Mouse (Mus musculus) embryo, embryonic 11 days (tissue): Measurements from ENCODE around the gene Tmem256.

Experiments used
- DNase-seq: peaks from one replicate; pipeline ENCODE4 v3.0.0-alpha.2; 2015

The Tmem256 gene

GRCm38 (mm10) chr11:69837952-69838713 is at the start of gene Tmem256:
Tmem256 (plus strand) TSS chr11:69838514.
- peak; percentile 97 for DNase-seq

DNA sequence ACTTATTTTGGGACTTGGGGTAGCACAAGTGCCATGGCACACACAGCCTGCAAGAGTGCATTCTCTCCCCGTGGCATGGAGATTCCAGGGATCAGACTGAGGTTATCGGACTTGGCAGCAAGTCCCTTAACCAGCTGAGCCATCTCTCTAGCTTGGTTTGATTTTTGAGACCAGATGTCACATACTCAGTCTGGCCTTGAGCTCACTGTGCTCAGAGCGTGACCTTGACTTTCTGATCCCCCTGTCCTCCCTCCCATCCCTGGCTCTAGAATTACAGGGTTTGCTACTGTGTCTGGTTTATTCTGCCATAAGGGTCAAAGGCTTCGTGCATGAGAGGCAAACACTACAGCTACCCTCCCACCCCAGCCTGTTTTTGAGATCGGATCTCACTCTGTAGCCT is 48.9 kb upstream of the Tmem256 start:
- no peak for DNase-seq

DNA sequence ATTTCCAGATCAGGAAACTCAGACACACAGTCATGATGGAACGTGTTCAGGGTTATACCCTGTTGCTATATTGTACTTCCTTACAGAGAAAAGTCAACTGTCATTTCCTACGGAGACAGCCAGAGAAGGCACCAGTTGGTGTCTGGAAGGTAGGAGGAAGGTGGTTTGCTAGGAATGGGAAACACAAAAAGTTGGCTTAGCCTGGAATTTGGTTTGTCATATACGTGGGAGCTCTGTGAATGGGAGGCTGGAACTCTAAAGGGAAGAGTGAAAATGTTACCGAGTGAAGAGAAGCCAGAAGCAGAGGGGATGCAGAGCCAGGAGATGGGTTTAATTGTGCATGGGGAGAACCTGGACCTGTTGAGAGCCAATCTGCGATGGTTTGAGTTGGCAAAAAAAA is 46.9 kb upstream of the Tmem256 start:
- DNase-seq: no peak

DNA sequence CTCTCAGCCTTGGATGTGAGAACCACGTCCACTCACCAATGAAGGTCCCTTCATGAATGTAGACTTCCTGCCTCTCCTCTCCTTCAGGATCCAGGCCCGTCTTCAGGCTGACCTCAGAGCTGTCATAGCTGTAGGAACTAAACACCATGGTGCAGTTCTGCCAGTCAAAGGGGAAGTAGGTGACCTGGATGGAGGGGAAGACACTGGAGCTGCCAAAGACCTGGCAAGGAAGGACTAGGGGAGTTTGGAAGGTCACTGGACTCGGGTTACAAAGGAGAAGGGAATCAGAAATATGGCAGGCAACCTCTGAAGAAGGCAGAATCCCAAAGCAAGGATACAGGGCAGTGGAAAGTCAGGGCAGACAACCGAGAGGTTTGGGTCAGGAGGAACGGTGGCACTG is 44.9 kb upstream of the Tmem256 start:
- no peak for DNase-seq

GRCm38 (mm10) chr11:69795168-69795982 is 42.9 kb upstream of the Tmem256 start, which contains the start of gene Chrnb1:
Chrnb1 (minus strand) TSS chr11:69795943.
- DNase-seq: peak; percentile 96

- peak; percentile 18 for DNase-seq
Measured at GRCm38 (mm10) chr11:69795983-69796435, 42.3 kb upstream of the Tmem256 start.

GRCm38 (mm10) chr11:69797924-69798323 is 40.4 kb upstream of the Tmem256 start:
- DNase-seq: no peak

DNA sequence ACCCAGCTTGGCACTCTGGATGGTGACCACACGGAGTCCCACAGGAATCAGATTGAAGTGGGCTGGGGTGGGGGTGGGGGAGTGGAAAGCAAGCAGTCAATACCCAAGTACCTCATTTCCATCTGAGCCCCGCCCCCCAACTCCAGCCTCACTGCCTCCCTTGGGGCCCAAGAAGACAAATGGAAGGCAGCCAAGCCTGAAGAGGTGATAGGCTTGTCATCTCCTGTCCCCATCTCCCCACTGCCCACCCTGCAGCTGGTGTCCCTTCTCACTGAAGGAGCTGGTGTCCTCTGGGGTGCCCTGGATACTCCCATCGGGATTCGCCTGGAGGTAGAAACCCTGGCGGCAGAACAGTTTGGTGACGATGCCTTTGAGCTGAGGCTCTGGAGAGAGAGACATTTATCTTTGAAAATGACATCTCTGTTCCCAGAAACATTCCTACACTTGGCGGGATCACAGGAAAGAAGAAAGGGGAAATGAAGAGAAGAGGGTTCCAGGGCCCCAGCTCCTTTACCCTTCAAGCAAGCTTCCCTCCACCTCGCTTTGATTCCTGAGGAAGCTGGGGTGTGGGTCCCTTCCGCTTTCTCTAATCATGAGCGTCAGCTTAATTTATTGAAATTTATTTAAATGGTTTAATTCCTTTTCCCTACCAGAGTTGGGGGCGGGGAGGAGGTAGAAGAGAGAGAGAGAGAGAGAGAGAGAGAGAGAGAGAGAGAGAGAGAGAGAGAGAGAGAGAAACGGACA is 38.7 kb upstream of the Tmem256 start:
- DNase-seq: peak; percentile 61

- no peak for DNase-seq
Measured at GRCm38 (mm10) chr11:69800138-69800391, 38.2 kb upstream of the Tmem256 start.

DNA sequence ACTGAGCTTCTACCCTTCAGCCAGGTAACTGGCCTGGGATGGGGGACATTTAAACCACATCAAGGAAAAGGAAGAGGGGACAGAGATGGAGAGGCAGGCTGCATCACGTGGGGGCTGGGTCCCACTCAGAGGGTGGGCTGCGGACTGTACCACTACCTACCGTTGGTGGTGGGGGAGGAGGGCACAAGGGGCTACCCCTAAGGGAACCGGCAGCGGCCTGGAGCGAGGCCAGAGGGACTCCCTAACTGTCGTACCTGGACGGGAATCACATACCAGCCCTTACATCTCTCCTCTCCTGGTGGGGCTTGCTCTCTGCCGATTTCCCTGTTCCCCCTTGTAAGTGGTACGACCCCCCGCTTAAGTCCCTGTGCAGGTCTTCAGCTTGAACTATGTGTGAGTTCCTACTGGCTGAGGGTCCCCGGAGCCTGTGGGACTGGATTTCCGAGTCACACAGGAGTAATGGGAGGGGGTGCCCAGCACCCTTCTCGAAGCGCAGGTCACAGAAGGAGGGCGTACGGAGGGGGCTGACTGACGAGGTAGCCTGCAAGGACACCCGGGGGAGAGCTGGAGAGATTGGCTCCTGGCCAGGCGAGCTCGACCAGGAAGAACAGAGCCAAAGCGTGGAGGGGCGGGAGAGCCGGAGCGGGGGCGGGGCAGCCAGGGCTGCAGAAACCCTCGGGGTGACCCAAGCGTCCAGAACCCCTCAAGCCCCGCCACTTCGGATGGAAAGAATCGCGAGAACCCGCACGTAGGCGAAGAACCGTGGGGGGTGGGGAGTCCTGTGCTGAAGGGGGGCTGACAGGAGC is 37.7 kb upstream of the Tmem256 start:
- DNase-seq: peak; percentile 88

GRCm38 (mm10) chr11:69801379-69801977 is 36.8 kb upstream of the Tmem256 start, which contains the start of gene Fgf11:
Fgf11 (minus strand) TSS chr11:69801857.
- peak; percentile 12 for DNase-seq

- peak; percentile 87 for DNase-seq
Measured at GRCm38 (mm10) chr11:69802648-69803105, 35.6 kb upstream of the Tmem256 start.

DNA sequence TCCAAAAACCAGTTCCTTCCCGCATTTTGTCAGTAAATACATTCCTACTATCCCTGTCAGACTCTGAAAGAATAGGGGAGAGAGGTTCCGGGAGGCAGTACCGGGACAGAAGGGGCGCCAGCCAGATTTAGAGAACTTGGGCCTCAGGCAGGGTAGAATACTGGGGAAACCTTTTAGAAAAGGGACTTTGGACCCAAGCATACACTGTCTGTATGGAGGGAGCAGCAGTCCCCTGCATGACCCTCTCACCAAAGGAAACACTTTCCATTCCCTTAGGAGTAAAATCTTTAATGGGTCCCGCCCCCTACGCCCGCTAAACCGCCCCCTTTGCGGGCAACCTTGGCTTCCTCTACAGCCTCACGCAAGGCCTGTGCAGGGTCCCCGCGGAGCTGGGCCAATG is 35.0 kb upstream of the Tmem256 start:
- no peak for DNase-seq

DNA sequence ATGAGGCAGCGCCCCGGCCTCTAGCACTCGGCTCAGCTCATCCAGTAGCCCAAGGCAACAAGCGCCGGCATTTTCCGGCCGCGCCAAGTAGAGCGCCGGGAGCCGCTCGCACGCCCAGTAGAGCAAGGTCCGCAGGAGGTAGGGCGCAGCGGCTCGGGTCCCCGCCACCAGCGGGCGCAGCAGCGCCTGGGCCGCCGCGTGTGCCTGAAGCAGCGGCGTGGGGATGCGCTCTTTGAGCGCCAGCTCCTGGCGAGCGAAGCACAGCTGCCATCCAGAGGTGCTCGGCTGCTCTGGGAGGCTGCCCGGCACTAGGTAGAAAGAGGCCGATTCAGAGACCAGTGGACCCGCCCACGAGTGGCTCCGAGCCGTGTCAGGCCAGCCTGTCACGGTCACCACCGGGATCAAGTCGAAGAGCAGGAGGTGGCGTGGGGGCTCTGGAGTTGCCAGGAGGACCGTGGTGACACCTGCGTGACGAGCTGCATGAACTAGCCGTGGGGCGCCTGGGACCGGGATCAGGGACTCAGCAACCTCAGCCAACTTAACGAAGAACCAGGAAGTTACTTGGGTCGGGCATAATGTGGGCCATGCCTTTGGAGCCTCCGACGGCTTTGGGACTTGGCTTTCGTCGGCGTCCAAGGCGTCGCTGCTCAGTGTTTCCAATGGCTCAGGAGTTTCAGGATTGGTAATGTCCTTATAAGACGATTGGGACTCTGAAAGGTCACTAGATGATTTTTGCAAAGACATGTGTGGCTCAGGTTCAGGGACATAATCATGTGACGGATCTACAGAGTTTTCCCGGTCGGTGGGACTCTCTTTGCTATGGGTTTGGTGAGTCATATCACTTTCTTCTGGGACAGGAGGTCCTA is 34.3 kb upstream of the Tmem256 start:
- peak; percentile 89 for DNase-seq

DNA sequence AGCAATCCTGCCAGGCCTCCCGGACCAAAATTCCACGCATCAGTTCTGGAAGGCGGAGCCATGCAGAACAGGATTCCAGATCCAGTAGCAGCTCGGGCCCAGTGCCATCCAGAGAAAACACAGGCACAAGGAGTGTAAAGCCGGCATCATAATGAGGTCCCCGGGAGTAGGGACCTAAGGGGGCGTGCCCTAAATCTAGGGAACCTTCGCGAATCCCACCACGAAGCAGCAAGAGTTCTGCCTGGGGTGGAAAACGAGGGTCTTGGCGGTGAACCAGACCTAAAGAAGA is 33.7 kb upstream of the Tmem256 start:
- DNase-seq: no peak

DNA sequence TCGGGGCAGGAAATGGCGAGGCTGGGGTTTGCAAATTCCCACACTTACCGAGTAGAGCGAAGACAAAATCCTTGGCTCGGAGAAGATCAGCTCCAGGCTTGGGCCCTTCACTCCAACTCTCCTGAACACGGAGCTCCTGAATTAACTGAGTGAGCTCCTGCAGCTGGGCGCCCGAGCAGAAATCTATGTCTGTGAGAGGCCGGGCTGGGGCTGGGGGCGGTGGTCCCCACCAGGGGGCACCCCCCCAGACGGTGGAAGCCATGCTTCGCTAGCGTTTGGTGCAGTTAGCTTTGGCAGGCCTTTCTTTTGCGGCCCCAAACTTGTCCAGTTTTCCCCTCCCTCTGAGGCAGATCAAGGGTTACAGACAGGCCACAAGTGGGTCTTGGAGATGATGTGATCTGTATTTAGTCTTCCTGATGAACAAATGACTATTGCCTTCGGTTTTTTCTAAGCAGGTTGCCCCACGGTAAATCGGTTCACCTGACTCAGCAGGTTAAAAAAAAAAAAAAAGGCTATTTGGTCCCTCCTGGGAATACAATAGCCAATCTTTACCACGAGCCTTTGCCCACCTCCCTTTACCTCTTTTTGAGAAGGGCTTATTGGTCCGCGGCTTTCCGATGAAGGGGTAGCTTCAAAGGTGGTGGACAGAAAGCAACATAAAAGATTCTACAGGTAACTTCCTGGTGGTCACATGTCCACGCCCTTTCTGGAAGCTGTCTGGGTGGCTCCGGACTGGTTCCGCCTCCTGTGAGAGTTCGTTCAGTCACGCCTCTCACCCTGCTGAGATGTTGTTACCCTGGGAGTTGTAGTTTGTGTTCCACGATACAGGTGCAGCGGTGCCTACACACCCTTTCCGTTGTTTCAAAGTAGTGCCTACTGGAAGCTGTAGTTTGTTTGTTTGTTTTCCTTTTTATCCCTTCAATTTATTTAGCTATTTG is 33.1 kb upstream of the Tmem256 start, which contains the start of gene Tmem102:
TSS of gene Tmem102 (minus strand) at position 653 of the 938 bp plus-strand sequence.
- peak; percentile 20 for DNase-seq

DNA sequence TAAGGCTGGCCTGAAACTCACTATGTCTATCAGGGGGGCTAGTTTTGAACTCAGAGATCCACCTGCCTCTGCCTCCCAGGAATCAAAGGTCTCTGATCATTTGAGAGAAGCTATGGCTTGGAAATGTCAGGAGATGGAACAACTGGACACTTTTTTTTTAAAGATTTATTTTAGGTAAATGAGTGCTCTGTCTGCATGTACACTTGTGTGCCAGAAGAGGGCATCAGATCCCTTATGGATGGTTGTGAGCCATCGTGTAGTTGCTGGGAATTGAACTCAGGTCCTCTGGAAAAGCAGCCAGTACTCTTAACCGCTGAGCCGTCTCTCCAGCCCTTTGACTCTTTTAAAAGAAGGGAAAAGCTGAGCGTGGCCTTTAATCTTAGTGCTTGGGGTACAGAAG is 31.9 kb upstream of the Tmem256 start:
- no peak for DNase-seq

- no peak for DNase-seq
Measured at GRCm38 (mm10) chr11:69807641-69808040, 30.7 kb upstream of the Tmem256 start.

DNA sequence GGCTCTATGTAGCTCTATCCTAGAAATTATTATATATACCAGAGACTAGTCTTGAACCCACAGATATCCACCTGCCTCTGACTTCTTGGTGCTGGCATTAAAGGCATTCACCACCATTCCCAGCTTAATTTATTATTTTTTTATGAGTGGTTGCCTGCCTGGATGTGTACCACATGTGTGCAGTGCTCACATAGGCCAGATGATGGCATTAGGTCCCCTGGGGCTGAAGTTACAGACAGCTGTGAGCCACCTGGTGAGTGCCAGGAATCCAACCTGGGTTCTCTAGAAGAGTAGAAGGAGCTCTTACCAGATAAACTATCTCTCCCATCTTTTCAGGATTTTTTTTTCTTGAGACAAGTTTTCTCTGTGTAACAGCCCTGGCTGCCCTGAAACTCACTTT is 28.0 kb upstream of the Tmem256 start:
- DNase-seq: no peak

DNA sequence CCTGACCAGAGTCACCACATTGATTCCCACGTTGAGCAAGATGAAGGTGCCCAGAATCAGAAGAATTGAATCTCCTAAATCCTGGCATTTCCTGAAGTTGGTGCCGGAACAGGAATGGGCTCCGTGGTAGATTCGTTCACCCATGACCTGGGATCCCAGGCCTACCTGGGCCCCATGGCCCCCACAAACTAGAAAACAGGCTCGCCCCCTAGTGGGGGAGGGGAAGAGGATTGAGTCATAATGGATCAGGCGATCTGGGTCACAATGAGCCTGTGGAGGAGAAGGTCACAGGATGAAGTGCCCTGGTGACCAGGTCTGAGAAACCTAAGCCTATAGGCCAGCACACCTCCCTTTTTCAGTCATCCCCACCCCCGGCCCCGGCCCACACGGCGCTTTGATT is 23.2 kb upstream of the Tmem256 start, which contains the start of gene Gm39566:
TSS of gene Gm39566 (minus strand) at position 144 of the 400 bp plus-strand sequence.
- DNase-seq: no peak
